Mouse (Mus musculus): ENCODE results near the gene Rbm34.

The Rbm34 gene

GRCm38 (mm10) chr8:126951900-126952636 is 18.8 kb downstream of the Rbm34 start:
- no peak for DNase-seq

- no peak for DNase-seq
Measured at GRCm38 (mm10) chr8:126949527-126949926, 21.3 kb downstream of the Rbm34 start.

- DNase-seq: no peak
Measured at GRCm38 (mm10) chr8:126946444-126946843, 24.4 kb downstream of the Rbm34 start.

- peak; percentile 96 to 97 for DNase-seq
Measured at GRCm38 (mm10) chr8:126945730-126946163, 25.1 kb downstream of the Rbm34 start, which contains the start of gene Tomm20. TSS of gene Tomm20 (minus strand) at chr8:126945844.

GRCm38 (mm10) chr8:126944781-126945691 is 25.8 kb downstream of the Rbm34 start:
- DNase-seq: no peak

- DNase-seq: no peak
Measured at GRCm38 (mm10) chr8:126943565-126943964, 27.3 kb downstream of the Rbm34 start.

GRCm38 (mm10) chr8:126937337-126937736 is 33.5 kb downstream of the Rbm34 start:
- no peak for DNase-seq

GRCm38 (mm10) chr8:126935932-126936331 is 34.9 kb downstream of the Rbm34 start:
- no peak for DNase-seq

- DNase-seq: no peak
Measured at GRCm38 (mm10) chr8:126935387-126935786, 35.5 kb downstream of the Rbm34 start.

- DNase-seq: no peak
Measured at GRCm38 (mm10) chr8:126932656-126933055, 38.2 kb downstream of the Rbm34 start.

- no peak for DNase-seq
Measured at GRCm38 (mm10) chr8:126932249-126932648, 38.6 kb downstream of the Rbm34 start.

- no peak for DNase-seq
Measured at GRCm38 (mm10) chr8:126931720-126932119, 39.2 kb downstream of the Rbm34 start.

GRCm38 (mm10) chr8:126929607-126930161 is 41.2 kb downstream of the Rbm34 start:
- DNase-seq: peak; percentile 50 to 75

GRCm38 (mm10) chr8:126928755-126929505 is 41.9 kb downstream of the Rbm34 start:
- peak; percentile 25 to 35 for DNase-seq

GRCm38 (mm10) chr8:126928028-126928427 is 42.8 kb downstream of the Rbm34 start:
- DNase-seq: no peak

GRCm38 (mm10) chr8:126927058-126927457 is 43.8 kb downstream of the Rbm34 start:
- no peak for DNase-seq

- DNase-seq: no peak
Measured at GRCm38 (mm10) chr8:126922981-126923380, 47.9 kb downstream of the Rbm34 start.

- no peak for DNase-seq
Measured at GRCm38 (mm10) chr8:126921432-126921831, 49.4 kb downstream of the Rbm34 start.

- peak; percentile 75 to 82 for DNase-seq
Measured at GRCm38 (mm10) chr8:126920845-126921244, 50.0 kb downstream of the Rbm34 start.

- DNase-seq: no peak
Measured at GRCm38 (mm10) chr8:126920386-126920785, 50.5 kb downstream of the Rbm34 start.

GRCm38 (mm10) chr8:126919703-126920102 is 51.2 kb downstream of the Rbm34 start:
- DNase-seq: no peak

- no peak for DNase-seq
Measured at GRCm38 (mm10) chr8:126919255-126919654, 51.6 kb downstream of the Rbm34 start.

- DNase-seq: no peak
Measured at GRCm38 (mm10) chr8:126918356-126918755, 52.5 kb downstream of the Rbm34 start.

Measured in cerebellum, postnatal 36 days (tissue).